Mouse (Mus musculus) thymus, postnatal 25 days (tissue): ENCODE results near the gene Runx2.

Experiments
- DNase-seq: peaks from one replicate; pipeline ENCODE4 v3.0.0; 2022

Runx2 gene

DNA sequence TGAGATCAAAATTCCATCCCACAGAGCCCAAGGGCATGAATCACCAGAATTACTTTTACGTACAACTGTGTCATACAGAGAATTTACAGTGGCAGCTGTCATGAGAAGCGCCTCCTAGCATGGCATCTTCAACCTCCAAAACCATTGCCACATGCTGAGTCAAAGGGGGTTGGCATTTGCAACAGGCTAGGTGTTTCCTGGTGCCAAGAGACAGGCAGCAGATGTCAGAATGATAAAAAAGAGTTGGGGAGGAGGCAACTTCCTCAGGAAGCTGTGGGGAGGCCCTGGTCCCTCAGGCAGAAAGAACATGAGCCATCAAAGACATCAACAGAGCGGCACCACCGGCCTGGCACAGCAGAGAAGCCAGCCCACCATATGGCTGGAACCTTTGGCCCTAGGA is 160.1 kb downstream of the Runx2 start:
- DNase-seq = peak; percentile 78

- no peak for DNase-seq
These were observed 161.5 kb downstream of the Runx2 start for GRCm38 (mm10) chr17:44653081-44653480.

DNA sequence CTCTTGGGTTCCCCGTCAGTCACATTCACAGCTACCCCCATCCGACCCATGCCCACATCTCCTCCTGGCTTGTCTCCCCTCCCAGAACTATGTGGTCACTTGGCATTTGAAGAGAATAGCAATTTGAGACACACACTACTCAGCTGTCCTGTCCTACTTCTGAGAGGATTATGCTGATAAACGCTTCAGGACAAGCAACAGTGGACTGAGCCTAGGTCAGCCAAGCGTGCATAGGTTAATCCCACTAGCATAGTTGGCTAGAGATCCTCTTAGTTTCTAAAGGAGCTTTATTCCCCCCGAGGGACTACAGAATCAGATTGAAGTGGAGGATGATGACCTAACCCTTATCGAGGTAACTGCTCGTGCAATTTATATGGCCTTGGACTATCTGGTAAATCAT is 162.5 kb downstream of the Runx2 start:
- no peak for DNase-seq

GRCm38 (mm10) chr17:44651613-44652012 is 163.0 kb downstream of the Runx2 start:
- no peak for DNase-seq

GRCm38 (mm10) chr17:44650431-44650830 is 164.2 kb downstream of the Runx2 start:
- DNase-seq = no peak

GRCm38 (mm10) chr17:44649056-44649455 is 165.5 kb downstream of the Runx2 start:
- DNase-seq = no peak

GRCm38 (mm10) chr17:44647916-44648315 is 166.7 kb downstream of the Runx2 start:
- no peak for DNase-seq

- DNase-seq = no peak
These were observed 169.5 kb downstream of the Runx2 start for GRCm38 (mm10) chr17:44645146-44645545.

DNA sequence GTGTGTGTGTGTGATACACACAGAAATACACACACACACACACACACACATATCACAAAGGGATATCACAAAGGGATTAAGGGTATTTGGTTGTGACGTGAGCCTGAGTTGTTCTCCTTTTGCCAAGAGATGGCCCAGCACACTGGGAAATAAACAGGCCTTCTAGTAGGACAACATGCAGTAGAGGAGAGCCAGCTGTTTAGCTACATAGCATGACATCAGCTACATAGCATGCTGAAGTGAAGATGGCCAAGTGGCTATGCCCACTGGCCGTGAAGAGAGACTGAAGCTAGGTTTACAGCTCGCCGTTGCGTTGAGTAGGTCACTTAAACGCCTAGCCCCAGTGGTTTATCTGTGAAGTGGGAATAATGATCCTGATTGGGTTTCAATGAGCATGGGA is 171.3 kb downstream of the Runx2 start:
- DNase-seq = no peak

GRCm38 (mm10) chr17:44642126-44642525 is 172.5 kb downstream of the Runx2 start:
- DNase-seq = no peak

GRCm38 (mm10) chr17:44640910-44641309 is 173.7 kb downstream of the Runx2 start:
- DNase-seq = no peak

- no peak for DNase-seq
These were observed 175.2 kb downstream of the Runx2 start for GRCm38 (mm10) chr17:44639446-44639845.

- no peak for DNase-seq
These were observed 177.3 kb downstream of the Runx2 start for GRCm38 (mm10) chr17:44637181-44637880.

- no peak for DNase-seq
These were observed 180.1 kb downstream of the Runx2 start for GRCm38 (mm10) chr17:44634486-44634885.

DNA sequence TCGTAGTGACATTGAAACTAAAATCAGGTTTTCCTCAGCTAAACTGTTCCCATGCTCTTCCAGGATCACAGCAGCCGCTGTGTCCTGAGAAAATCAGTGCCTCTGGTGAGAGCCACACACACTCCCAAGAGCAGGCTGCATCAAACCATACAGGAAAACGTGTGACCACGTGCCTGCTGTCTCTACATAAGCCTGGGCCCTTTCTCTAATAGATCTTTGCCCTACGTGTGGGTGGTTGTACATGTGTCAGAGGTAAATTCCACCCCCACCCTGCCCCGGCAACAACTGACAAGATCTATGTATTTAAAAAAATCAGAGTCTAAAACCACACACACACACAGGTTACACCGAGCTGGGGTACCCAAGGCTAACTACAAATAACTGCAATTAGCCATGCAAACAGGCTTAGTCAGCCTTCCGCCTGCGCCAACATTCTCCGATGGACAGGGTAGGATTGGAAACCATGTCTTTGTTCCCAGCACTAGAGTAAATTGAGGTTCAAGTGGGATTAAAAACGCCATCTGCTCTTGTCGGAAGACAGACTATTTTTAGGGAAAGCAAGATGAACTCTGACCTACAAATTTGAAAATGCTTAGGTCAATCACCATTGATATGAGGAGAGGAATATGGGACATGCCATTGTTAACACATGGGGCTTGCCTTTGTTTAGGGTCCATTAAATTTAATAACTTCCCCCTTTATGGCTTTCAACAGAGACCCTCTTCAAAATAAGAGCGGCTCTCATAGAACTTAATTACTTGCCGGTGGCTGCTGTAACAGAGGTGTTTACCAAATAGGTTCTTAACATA is 180.8 kb downstream of the Runx2 start:
- DNase-seq = no peak

DNA sequence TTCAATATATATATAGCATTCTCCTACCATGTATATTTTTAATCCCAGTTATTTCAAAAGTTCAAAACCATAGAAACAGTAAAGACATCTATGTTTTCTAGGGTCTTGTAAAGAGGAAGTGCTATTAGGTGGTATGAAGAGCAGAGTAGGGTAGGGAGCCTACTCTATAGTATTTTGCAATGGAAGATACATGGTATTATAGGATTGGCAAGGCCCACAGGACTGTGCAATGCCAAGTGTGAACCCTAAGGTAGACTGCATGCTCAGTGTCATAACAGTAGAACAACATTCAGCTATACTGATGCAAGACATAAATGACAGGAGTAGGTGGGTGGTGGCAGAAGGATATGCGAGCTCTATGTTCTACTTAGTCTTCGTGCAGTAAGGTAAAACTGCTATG is 181.7 kb downstream of the Runx2 start:
- DNase-seq = no peak

GRCm38 (mm10) chr17:44632292-44632691 is 182.3 kb downstream of the Runx2 start:
- no peak for DNase-seq

GRCm38 (mm10) chr17:44631577-44631976 is 183.0 kb downstream of the Runx2 start:
- DNase-seq = no peak

DNA sequence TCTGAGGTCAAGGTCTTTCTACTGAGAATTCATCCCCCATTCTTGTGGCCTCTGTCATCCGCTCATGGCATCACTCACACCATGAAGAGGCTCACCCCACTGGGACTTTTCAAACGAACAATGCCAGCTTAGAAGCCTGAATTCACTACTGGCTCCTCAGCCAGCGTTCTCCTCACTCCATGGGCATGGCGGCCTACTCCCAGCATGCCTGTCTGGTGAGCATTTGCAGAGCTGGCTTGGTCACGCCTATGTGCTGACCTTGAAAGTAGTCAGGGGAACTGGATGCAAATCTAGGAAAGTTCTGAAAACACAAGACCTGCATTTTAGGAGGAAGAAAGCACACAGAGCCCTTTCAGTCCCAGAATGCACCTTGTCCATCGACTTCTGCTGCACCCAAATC is 187.3 kb downstream of the Runx2 start:
- no peak for DNase-seq

DNA sequence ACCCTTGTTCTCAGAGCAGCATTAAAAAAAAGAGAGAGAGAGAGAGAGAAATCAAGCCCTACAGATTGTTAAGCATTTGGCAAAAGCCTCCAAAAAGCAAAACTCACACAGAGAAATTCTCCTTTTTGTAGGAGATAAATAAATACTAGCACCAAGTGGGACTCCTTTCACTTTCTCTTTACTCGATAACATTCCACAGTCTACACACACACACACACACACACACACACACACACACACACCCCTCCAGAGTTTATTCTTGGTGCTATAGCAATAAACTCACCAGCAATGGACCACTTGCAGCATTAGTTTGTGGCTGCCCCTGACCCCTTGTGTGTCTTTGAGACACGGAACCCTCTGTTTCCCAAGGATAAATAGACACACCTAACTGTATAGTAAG is 190.9 kb downstream of the Runx2 start:
- no peak for DNase-seq

DNA sequence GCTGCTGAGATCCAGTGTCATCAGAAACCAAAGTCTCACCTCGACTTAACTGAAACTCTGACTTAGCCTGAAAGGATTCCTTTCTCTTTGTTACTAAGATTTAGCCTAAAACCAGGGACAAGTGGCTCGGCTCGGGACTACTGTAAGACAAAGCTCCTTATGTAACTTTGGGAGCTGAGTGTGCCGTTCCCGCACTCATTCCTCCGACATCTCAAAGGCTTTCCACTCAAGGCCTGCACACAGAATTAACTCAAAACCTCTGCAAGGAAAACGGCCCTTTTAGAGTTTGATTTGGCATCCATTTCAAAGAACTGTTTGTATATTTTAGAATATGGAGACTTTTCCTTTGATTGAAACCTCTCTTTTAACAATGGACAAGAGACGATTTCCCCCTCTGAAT is 191.3 kb downstream of the Runx2 start:
- DNase-seq = no peak

- DNase-seq = no peak
These were observed 194.1 kb downstream of the Runx2 start for GRCm38 (mm10) chr17:44620456-44620855.

GRCm38 (mm10) chr17:44618691-44619090 is 195.9 kb downstream of the Runx2 start:
- peak; percentile 26 for DNase-seq

DNA sequence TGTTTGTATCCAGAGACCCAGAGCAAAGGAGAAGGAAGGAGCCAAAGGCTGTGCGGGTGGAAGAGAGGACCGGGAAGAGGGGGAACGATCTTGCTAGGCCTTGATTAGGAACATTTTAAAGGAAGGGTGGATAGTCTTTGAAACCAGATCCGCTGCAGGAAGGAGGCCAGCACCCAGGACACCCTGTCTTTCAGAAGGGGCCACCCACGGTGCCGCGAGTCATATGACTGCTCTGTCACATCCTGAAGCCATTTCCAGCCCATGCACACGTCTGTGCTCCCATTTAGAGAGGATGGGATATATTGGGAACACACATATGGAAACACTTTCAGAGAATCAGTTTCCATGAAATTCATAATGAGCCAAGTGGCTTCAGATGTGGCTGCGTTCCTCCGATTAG is 196.4 kb downstream of the Runx2 start:
- DNase-seq = no peak

DNA sequence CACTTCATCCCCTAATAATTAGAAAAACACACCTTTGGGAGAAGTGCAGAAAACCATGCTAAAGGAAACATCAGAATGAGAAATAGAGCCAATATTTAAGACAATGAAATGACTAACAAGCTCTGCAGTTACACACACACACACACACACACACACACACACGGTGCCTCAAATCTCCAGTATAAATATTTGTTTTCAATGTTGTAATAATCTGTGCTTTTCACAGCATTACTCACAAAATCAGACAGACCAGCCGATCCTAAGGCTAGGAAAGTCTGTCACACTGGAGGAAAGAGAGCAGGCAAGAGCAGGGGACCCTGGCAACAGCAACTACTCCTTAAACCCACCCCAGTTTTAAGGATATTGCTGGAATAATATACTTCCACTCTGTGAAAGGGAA is 196.9 kb downstream of the Runx2 start:
- no peak for DNase-seq
